Mouse (Mus musculus) left cerebral cortex, adult 6 months (tissue): ENCODE data around the gene Nup62cl. TPM values are rescaled to one million over a fixed set of nuclear protein-coding genes. Genes with fewer than 3 reads are reported as not detected.

Experiments
- long read RNA-seq, 2 experiments: library from polyadenylated mRNA; unstranded; transcript quantifications; one replicate each; pipeline ENCODE4 v2.0.0; 2019 to 2020
- polyA plus RNA-seq: library from polyadenylated mRNA; unstranded; fragments of <200 nt; fragmentation: Nextera tagmentation; gene quantifications from 2 replicates; pipeline ENCODE4 v1.2.3, GENCODE M21; 2021

Nup62cl gene
- 0.23 and 0.39 TPM in 2 replicates for polyA plus RNA-seq
- long read RNA-seq, experiment 1 = 0 reads
- long read RNA-seq, experiment 2, partial matches to known transcripts = 0 of 1 reads
- long read RNA-seq, experiment 2, other reads (novel, unspliced or antisense) = 1 of 1 reads

DNA sequence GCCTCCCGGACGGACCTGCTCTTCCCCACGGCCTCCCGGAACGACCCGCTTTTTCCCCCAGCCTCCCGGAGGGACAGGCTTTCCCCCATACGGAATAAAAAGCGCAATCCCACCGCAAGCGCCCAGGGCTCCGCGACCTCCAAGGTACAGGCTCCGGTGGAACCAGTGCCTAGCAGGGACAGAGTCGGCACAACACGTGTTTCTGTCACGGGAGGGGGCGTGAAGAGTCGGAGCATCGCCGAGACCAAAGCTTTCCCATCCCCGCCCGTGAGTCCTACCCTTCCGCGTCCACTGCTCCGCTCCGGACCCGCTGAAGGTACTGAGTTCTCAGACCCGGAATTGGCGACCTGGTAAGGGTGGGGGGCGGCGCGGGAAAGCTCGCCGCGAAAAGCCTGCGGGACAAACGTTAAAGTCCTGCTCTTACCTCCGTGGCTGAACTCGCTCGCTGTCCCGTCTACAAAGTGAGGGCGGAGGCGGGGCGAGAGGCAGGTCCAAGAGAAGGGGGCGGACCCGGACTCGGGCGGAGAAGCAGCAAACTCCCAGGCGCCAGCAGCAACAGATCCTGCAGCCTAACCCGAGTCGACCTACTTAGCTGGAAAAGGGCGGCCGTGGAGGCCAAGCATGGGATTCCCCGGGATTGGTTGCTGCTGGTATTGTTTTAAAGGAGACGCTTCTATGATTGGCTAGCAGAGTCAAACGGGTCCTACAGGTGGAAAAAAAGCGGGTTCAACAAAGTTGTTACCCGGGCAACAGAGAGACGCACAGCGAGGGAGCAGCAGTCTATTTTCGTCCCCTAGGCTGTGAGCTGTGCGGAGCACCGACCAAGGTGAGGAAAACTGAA lies at the start of gene Nup62cl, which contains the start of gene Pih1h3b:
Gene Nup62cl, minus strand, starts transcription at position 578 of the 841 bp plus-strand sequence.
Gene Pih1h3b, plus strand, starts transcription at position 745 of the 841 bp plus-strand sequence.

DNA sequence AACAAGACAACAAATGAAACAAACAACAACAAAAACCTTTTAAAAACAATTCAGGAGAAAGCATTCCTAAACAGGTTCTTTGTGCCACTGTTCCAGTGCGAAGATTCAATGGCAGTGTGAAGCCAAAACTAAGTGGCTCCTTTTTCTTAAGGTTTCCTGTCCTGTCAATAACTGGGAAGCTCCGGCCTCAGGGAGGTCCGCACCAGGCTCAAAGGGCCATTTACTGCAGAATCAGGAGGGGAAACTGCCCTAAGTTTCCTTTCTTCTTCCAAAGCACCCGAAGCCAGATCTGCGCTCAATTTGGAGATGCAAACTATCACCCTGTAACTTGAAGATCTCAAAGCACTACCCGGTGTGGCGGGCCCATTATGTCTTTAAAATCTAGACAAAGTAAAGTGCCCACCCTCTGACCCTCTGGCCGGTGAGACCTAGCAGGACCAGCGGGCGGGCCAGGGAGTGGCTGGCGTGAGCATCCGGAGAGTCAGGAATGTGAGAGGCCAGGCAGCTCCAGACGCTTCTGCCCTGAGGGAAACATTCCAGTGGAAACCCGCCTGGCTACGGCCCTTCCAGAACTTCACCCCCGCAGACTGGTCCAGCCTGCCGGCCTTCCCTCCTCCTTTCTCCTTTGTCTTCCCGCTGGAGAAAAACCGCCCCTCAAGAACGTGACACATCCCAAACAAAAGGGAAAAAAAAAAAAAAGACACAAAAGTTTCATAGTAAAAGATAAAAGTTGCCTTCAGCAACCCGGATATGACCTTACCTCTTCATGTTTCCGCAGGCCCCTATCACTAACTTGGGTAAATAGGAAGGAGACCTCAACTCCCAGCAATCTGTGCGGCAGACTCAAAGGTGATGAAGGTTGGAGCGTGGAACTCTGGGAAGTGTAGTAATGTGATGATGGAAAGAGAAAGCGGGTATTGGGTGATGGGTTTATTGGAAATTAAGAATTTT lies 64.5 kb downstream of the Nup62cl start, which contains the start of gene Rbm41:
Gene Rbm41, minus strand, starts transcription at position 856 of the 951 bp plus-strand sequence.

Other genes starting within 250 kb of the Nup62cl start
- gene Morc4, start 191.0 kb downstream of the Nup62cl start, polyA plus RNA-seq = 0.83 and 0.88 TPM in 2 replicates
- 1.5 and 2.2 TPM in 2 replicates for gene Rbm41, start 64.1 kb downstream of the Nup62cl start, polyA plus RNA-seq
- gene Pih1h3b, start 167 bp upstream of the Nup62cl start, polyA plus RNA-seq = not detected in 2 replicates